Mouse (Mus musculus) hematopoietic stem cell, adult 5-6 weeks (primary cell): ENCODE results near the gene Taf6l. TPM values are rescaled to one million over a fixed set of nuclear protein-coding genes. Genes with fewer than 3 reads are reported as not detected.

Experiments used
- total RNA-seq: library from RNA; stranded (forward); fragments of 172-1452, 232-1000 nt; gene quantifications from 2 replicates; pipeline ENCODE4 v1.2.3, GENCODE M21; 2017

Gene Taf6l
- total RNA-seq, 1 experiment from 2014 or later: 12.3 TPM

Other genes starting within 250 kb of the Taf6l start
- 0.31 TPM in 1 of 2 replicates, not detected in the other for gene Slc22a8, start 195.2 kb downstream of the Taf6l start, total RNA-seq
- gene Slc22a6, start 168.4 kb downstream of the Taf6l start, total RNA-seq: not detected in 2 replicates
- not detected in 2 replicates for gene Chrm1, start 122.6 kb downstream of the Taf6l start, total RNA-seq
- gene Slc3a2, start 63.0 kb downstream of the Taf6l start, total RNA-seq: 88.1 and 113 TPM in 2 replicates
- 58.5 and 90.9 TPM in 2 replicates for gene Wdr74, start 50.6 kb downstream of the Taf6l start, total RNA-seq
- gene 1700092M07Rik, start 45.7 kb downstream of the Taf6l start, total RNA-seq: not detected in 2 replicates
- gene Stx5a, start 45.0 kb downstream of the Taf6l start, total RNA-seq: 90.9 and 120 TPM in 2 replicates
- 87.8 and 104 TPM in 2 replicates for gene Nxf1, start 29.3 kb downstream of the Taf6l start, total RNA-seq
- gene Tmem223, start 15.4 kb downstream of the Taf6l start, total RNA-seq: 22.0 and 51.0 TPM in 2 replicates
- gene Tmem179b, start 11.9 kb downstream of the Taf6l start, total RNA-seq: 35.0 and 65.5 TPM in 2 replicates
- 58.9 and 69.7 TPM in 2 replicates for gene Polr2g, start 12.2 kb upstream of the Taf6l start, total RNA-seq
- 1.1 and 3.7 TPM in 2 replicates for gene Zbtb3, start 16.1 kb upstream of the Taf6l start, total RNA-seq
- 61.0 and 83.7 TPM in 2 replicates for gene Ttc9c, start 32.9 kb upstream of the Taf6l start, total RNA-seq
- 67.9 and 104 TPM in 2 replicates for gene Hnrnpul2, start 33.6 kb upstream of the Taf6l start, total RNA-seq
- not detected in 2 replicates for gene AC129217.1, start 43.4 kb upstream of the Taf6l start, total RNA-seq
- 49.6 and 52.7 TPM in 2 replicates for gene Bscl2, start 51.0 kb upstream of the Taf6l start, total RNA-seq
- gene Gng3, start 52.8 kb upstream of the Taf6l start, total RNA-seq: 0.38 TPM in 1 of 2 replicates, not detected in the other
- gene Lrrn4cl, start 64.4 kb upstream of the Taf6l start, total RNA-seq: not detected in 2 replicates
- 174 and 180 TPM in 2 replicates for gene Ubxn1, start 85.1 kb upstream of the Taf6l start, total RNA-seq
- gene Uqcc3, start 94.5 kb upstream of the Taf6l start, total RNA-seq: 117 and 118 TPM in 2 replicates
- 5.8 and 26.3 TPM in 2 replicates for gene Lbhd1, start 97.3 kb upstream of the Taf6l start, total RNA-seq
- gene Gm49403, start 97.5 kb upstream of the Taf6l start, total RNA-seq: not detected in 2 replicates
- gene 1810009A15Rik, start 102.4 kb upstream of the Taf6l start, total RNA-seq: 43.8 and 69.3 TPM in 2 replicates
- gene Gm49416, start 102.5 kb upstream of the Taf6l start, total RNA-seq: not detected in 2 replicates
- 10.9 and 13.2 TPM in 2 replicates for gene Ints5, start 106.6 kb upstream of the Taf6l start, total RNA-seq
- 70.1 and 70.6 TPM in 2 replicates for gene Ganab, start 111.7 kb upstream of the Taf6l start, total RNA-seq
- gene B3gat3, start 134.0 kb upstream of the Taf6l start, total RNA-seq: 17.2 and 26.8 TPM in 2 replicates
- gene Rom1, start 142.9 kb upstream of the Taf6l start, total RNA-seq: 2.1 and 3.1 TPM in 2 replicates
- gene Eml3, start 143.1 kb upstream of the Taf6l start, total RNA-seq: 25.4 and 27.2 TPM in 2 replicates
- 148 and 167 TPM in 2 replicates for gene Mta2, start 155.5 kb upstream of the Taf6l start, total RNA-seq
- gene Tut1, start 167.4 kb upstream of the Taf6l start, total RNA-seq: 23.2 and 25.3 TPM in 2 replicates
- 700 and 731 TPM in 2 replicates for gene Eef1g, start 180.6 kb upstream of the Taf6l start, total RNA-seq
- 28.0 and 41.8 TPM in 2 replicates for gene Ahnak, start 202.9 kb upstream of the Taf6l start, total RNA-seq